Mouse (Mus musculus) embryonic fibroblast, embryonic 13.5 days (primary cell): ENCODE measurements around the gene Ubxn1. TPM values are rescaled to one million over a fixed set of nuclear protein-coding genes. Genes with fewer than 3 reads are reported as not detected.
"Not testable (repeated sequence)": the region's sequence is repeated elsewhere in the genome, so short reads cannot be mapped to it uniquely, and the experiment has no call there.

Source experiments
- H3K27ac ChIP-seq: 2 replicates; pipeline ENCODE4 v1.5.1; 2012; ENCODE audit warnings: low read length, control low read depth, inconsistent platforms; ENCODE audit not compliant: insufficient read depth
- H3K4me1 ChIP-seq: 2 replicates; pipeline ENCODE4 v1.6.1; 2011; ENCODE audit warnings: low read length; ENCODE audit not compliant: control insufficient read depth, insufficient read depth
- H3K4me3 ChIP-seq: 2 replicates; pipeline ENCODE4 v1.5.1; 2011; ENCODE audit warnings: mild to moderate bottlenecking, control low read depth, low read length; ENCODE audit not compliant: insufficient read depth
- CTCF ChIP-seq: IDR thresholded peaks from 2 replicates; pipeline ENCODE4 v1.5.1; 2011; ENCODE audit warnings: mild to moderate bottlenecking, control low read depth, low read length, moderate library complexity, borderline replicate concordance; ENCODE audit not compliant: insufficient read depth
- POLR2A ChIP-seq: IDR thresholded peaks from 2 replicates; pipeline ENCODE4 v1.6.1; 2011; ENCODE audit warnings: low read depth, mild to moderate bottlenecking, control low read depth, low read length, moderate library complexity
- polyA plus RNA-seq: library from polyadenylated mRNA; stranded (reverse); fragments of >200 nt; gene quantifications from 2 replicates; pipeline ENCODE4 v1.2.4, GENCODE M21; 2011; ENCODE audit warnings: low read depth; ENCODE audit not compliant: missing spikeins, insufficient read length

Gene Ubxn1
- polyA plus RNA-seq, 1 experiment = 104 TPM

- Histone ChIP-seq H3K4me3 (no peak overlapping the region), H3K27ac (peak overlapping the region; percentile 58; the same call in 1 of the 2 replicates), H3K4me1 (peaks cover 4% of the 10 kb centered on the region; the same call in 1 of the 2 replicates)
- no peak for TF ChIP-seq CTCF
- TF ChIP-seq POLR2A = peak; percentile 40
These were observed 15.8 kb downstream of the Ubxn1 start for GRCm38 (mm10) chr19:8886916-8887584.

DNA sequence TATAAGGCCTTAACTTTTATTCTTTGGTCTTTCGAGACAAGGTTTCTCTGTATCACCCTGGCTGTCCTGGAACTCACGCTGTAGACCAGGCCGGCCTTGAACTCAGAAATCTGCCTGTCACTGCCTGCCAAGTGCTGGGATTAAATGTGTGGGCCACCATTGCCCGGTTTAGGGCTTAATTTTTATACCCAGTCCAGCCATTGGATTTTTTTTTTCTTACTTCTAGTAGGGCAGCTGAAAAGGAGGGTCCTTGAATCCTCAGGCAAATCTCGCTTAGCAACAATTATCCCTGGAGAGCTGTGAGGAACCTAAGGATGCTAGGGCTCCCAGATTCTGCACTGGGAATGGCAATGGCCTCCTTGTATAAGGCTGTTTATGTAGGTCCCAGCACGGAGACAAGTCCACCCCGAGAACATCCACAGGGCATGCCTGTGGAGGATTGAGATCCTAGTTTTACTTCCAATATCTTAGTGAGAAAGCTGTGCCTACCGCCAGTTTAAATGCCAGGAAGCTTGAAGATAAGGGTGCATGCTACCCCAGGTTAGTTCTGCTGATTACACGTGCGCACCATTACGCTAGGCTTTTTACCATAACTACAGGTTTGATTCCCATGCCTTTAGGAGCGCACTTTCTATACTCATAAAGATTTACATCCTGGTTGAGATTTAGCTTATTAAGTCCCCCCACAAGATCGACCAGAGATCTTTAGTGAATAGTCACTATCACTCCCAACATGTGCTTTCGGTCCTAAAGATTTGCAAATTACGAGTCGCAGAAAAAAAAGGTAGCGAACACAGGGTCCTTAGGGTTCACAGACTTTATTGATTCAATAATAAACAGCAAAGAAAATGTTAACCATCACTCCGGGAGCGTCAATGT lies 16.5 kb downstream of the Ubxn1 start:
- Histone ChIP-seq H3K27ac (peak overlapping the region; percentile 82), H3K4me1 (peaks cover 4% of the 10 kb centered on the region; the same call in 1 of the 2 replicates), H3K4me3 (peak overlapping the region; percentile 95)
- no peak for TF ChIP-seq CTCF
- peak; percentile 53 for TF ChIP-seq POLR2A

DNA sequence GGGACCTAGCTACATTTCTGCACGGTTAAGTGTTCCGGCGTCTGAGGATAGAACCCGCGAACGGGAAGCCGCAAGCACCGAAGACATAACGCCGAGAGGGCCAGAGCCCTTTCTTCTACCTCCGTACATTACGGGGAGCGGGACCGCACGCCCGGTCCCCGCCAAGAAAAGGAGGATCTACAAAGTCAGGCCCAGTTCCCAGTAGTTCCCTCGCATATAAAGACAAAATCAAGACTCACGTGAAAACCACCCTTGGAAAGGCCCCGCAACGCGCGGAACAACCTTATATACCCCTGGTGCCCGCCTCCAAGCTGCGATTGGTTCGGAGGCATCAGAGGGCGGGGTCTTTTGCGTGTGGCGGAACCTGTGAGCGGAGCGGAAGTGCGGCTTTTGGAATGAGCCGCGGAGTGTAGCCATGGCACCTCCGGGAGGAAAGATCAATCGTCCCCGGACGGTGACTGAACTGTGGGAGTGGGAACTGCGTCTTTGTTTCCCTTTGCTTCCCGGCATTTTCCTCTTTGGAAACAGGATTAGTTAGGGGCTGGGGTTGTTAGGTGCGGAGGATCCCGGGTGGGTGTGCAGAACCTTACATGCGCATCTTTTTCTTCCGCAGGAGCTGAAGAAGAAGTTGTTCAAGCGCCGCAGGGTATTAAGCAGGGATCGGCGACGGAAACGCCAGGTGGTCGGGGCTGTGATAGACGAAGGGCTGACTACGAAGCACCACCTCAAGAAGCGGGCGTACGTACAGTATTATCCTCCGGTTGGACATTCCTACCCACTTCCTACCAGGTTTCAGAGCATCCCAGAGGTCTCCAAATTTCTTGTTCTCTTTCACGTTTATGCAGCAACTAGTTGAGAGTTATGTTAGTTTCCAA lies 17.5 kb downstream of the Ubxn1 start, which contains the start of the genes 1810009A15Rik and Gm49416:
TSS of gene 1810009A15Rik (plus strand) at position 343 of the 875 bp plus-strand sequence.
TSS of gene Gm49416 (plus strand) at position 416 of the 875 bp plus-strand sequence.
- peak within 1 kb of the TSS; percentile 82 for H3K27ac ChIP-seq
- H3K4me3 ChIP-seq = peak within 1 kb of the TSS; percentile 95
- TF ChIP-seq CTCF = no peak
- TF ChIP-seq POLR2A = peak; percentile 95
- peaks cover 4% of the 10 kb centered on the region; the same call in 1 of the 2 replicates for H3K4me1 ChIP-seq

DNA sequence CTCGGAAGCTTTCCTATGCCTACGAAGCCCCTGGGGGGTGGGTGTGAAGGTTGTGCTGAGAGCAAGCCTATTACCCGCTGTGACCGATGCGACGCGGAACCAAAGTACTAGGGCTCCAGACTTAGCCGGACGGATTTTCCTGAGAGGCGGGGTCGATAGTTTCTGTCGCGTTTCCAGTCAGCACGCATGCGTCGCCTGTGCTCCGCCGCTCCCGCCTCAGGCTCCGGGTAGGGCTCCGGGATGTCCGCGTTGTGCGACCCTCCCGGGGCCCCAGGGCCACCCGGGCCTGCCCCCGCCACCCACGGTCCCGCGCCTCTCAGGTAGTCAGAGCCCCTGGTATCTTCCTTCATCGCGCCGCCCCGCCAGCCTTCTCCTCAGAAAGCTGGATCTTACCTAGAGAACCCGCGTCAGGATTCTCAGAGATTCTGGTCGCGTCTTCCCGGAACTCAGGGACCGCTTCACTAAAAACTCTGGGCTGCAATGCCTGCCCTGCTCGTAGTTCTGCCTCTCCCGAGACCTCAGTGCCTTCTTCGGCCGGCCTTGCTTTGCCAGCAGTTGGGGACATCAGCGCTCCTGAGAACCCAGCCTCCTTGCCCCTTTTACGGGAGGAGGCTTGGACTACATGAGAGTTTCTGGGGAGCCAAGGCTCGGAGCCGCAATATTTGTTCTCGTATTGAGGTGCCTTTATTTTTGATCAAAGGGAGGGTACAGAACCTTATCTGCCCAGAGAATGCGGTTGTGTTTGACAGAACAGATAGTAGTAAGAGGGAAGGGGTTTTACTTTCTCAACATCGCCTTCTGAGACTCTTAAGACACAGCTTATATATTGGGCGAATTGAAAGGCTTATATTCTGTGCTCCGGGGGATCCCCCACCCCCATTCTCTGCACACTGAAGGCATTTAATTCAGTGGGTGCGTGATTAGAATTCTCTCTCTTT lies 21.8 kb downstream of the Ubxn1 start, which contains the start of gene Ints5:
TSS of gene Ints5 (plus strand) at position 177 of the 938 bp plus-strand sequence.
- TF ChIP-seq CTCF = no peak
- TF ChIP-seq POLR2A = peak; percentile 89
- Histone ChIP-seq H3K4me1 (peaks cover 7% of the 10 kb centered on the region), H3K27ac (peak within 1 kb of the TSS; percentile 45), H3K4me3 (peak within 1 kb of the TSS; percentile 100)

DNA sequence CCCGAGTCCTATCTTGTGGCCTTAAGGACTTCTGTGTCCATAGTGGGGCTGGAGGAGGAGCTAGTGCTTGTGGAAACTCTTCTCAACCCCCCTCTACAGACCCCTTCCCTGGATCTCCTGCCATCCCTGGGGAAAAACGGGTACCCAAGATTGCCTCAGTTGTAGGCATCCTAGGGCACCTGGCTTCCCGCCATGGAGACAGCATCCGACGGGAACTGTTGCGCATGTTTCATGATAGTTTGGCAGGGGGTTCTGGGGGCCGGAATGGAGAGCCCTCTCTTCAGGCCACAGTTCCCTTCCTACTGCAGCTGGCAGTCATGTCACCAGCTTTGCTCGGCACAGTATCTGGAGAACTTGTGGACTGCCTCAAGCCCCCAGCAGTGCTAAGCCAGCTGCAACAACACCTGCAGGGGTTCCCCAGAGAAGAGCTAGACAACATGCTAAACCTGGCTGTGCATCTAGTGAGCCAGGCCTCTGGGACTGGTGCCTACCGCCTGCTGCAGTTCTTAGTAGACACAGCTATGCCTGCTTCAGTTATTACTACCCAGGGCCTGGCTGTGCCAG lies 24.2 kb downstream of the Ubxn1 start:
- Histone ChIP-seq H3K27ac (no peak overlapping the region), H3K4me1 (peaks cover 6% of the 10 kb centered on the region), H3K4me3 (no peak overlapping the region)
- TF ChIP-seq CTCF (no peak), POLR2A (no peak)

DNA sequence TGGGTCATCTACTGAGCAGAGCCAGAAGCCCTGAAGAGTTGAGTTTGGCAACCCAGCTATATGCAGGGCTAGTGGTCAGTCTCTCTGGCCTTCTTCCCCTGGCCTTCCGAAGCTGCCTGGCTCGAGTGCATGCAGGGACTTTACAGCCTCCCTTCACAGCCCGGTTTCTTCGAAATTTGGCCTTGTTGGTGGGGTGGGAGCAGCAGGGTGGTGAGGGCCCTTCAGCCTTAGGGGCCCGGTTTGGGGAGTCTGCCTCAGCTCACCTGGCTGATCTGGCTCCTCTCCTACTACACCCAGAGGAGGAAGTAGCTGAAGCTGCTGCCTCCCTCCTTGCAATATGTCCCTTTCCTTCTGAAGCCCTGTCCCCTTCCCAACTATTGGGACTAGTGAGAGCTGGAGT lies 24.9 kb downstream of the Ubxn1 start:
- H3K4me1 ChIP-seq, H3K4me3 ChIP-seq, H3K27ac ChIP-seq: not testable (repeated sequence)

DNA sequence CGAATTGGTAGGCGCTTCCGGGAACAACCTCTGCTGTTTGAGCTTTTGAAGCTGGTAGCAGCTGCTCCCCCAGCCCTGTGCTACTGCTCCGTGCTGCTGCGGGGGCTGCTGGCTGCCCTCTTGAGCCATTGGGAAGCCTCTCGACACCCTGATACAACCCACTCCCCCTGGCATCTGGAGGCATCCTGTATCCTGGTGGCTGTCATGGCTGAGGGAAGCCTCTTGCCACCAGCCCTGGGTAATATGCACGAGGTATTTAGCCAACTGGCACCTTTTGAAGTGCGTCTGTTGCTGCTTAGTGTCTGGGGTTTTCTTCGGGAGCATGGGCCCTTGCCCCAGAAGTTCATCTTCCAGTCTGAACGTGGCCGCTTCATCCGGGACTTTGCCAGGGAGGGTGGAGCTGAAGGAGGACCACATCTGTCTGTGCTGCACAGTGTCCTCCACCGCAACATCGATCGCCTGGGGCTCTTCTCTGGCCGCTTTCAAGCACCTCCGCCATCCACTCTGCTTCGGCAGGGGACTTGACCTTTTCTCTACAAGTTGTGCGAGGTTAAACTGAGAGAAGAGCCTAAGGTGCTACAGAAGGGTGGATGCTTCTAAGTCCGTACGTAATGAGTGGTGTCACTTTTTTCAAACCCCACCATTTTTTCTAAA lies 26.0 kb downstream of the Ubxn1 start:
- not testable (repeated sequence) for H3K4me1 ChIP-seq, H3K4me3 ChIP-seq
- H3K27ac ChIP-seq = peak overlapping the region; percentile 69

GRCm38 (mm10) chr19:8897865-8898495 lies 26.7 kb downstream of the Ubxn1 start, which contains the start of gene Ganab:
Gene Ganab (plus strand): TSS chr19:8898071.
- peaks cover 3% of the 10 kb centered on the region for H3K4me1 ChIP-seq
- TF ChIP-seq POLR2A (peak; percentile 78), CTCF (no peak)
- H3K27ac ChIP-seq = peak within 1 kb of the TSS; percentile 76
- H3K4me3 ChIP-seq = peak within 1 kb of the TSS; percentile 87
